Mouse (Mus musculus): ENCODE results near the gene Gpr139. TPM values are rescaled to one million over a fixed set of nuclear protein-coding genes. Genes with fewer than 3 reads are reported as not detected.

Gpr139 gene
- total and polyA plus RNA-seq, 3 experiments: not detected

DNA sequence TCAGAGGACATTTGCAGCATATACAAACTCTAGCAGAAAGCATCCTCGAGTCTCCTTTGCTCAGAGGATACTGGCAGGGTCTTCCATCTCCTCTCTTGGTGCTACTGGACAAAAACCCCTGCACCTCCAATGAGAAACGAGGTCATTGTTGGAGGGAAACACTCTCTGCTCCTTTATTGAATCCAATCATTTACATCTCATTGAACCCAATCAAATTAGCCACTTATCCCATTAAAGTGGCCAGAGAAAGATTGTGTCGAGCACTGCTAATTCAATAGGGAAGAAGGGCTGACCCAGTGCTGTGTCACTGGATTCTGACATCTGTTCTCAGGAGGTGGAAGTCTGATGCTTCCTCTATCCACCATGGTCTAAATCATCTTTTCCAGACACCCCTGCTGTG is 46.6 kb upstream of the Gpr139 start:
- Histone ChIP-seq H3K36me3 (ENCODE audit: control insufficient read depth in 1 of 2, insufficient read depth in 2 of 2, low read length in 2 of 2) (no peaks in the 10 kb centered on the region), H3K4me3 (ENCODE audit: control insufficient read depth in 1 of 2, insufficient read depth in 1 of 2, low read depth in 2 of 2, low read length in 2 of 2) (no peak overlapping the region), H3K27me3 (ENCODE audit: control insufficient read depth in 1 of 2, insufficient read depth in 2 of 2, low read length in 2 of 2) (no peaks in the 10 kb centered on the region; a peak in 1 of 4 replicates), H3K9ac (ENCODE audit: control insufficient read depth, low read depth, low read length, poor library complexity, severe bottlenecking) (no peak overlapping the region), H3K27ac (ENCODE audit: control insufficient read depth, low read depth, low read length) (no peak overlapping the region), H3K9me3 (replicated peaks; ENCODE audit: insufficient read depth, low read length) (no peaks in the 10 kb centered on the region), H3K79me2 (ENCODE audit: control insufficient read depth, insufficient read depth, low read length, poor library complexity) (no peaks in the 10 kb centered on the region), H3K4me1 (ENCODE audit: control insufficient read depth in 1 of 2, insufficient read depth in 2 of 2, low read length in 2 of 2) (no peaks in the 10 kb centered on the region)
- DNase-seq (ENCODE audit: low read depth, low spot score): no peak
- TF ChIP-seq MYB (IDR thresholded peaks at IDR 0.05; ENCODE audit: low read depth, low read length): no peak
- TF ChIP-seq TAL1 (IDR thresholded peaks at IDR 0.05; ENCODE audit: low read length): no peak
- no peak for TF ChIP-seq SMC3 (IDR thresholded peaks at IDR 0.05; ENCODE audit: low read depth, low read length)
- no peak for TF ChIP-seq NELFE (IDR thresholded peaks at IDR 0.05; ENCODE audit: low read depth, low read length)
- TF ChIP-seq BHLHE40 (IDR thresholded peaks at IDR 0.05; ENCODE audit: borderline replicate concordance, low read depth, low read length): no peak
- no peak for TF ChIP-seq MAX (IDR thresholded peaks at IDR 0.05; ENCODE audit: low read length)
- TF ChIP-seq JUND (IDR thresholded peaks at IDR 0.05; ENCODE audit: low read depth, low read length): no peak
- TF ChIP-seq NRF1 (IDR thresholded peaks at IDR 0.05; ENCODE audit: insufficient read depth, low read depth, low read length, poor library complexity, severe bottlenecking): no peak
- TF ChIP-seq UBTF (IDR thresholded peaks at IDR 0.05; ENCODE audit: borderline replicate concordance, insufficient read depth, low read depth, low read length): no peak
- no peak for TF ChIP-seq USF2 (IDR thresholded peaks at IDR 0.05; ENCODE audit: borderline replicate concordance in 1 of 2, insufficient read depth in 1 of 2, low read depth in 1 of 2, low read length in 2 of 2)
- no peak for TF ChIP-seq RCOR1 (IDR thresholded peaks at IDR 0.05; ENCODE audit: low read depth, low read length)
- TF ChIP-seq ETS1 (IDR thresholded peaks at IDR 0.05; ENCODE audit: low read depth, low read length): no peak
- TF ChIP-seq MAZ (IDR thresholded peaks at IDR 0.05; ENCODE audit: low read depth, low read length): no peak
- no peak for TF ChIP-seq ZMIZ1 (IDR thresholded peaks at IDR 0.05; ENCODE audit: low read depth, low read length)
- no peak for TF ChIP-seq POLR2AphosphoS5 (IDR thresholded peaks at IDR 0.05; ENCODE audit: borderline replicate concordance, low read depth, low read length)
- no peak for TF ChIP-seq MYC (IDR thresholded peaks at IDR 0.05; ENCODE audit: low read depth, low read length)
- TF ChIP-seq EP300 (IDR thresholded peaks at IDR 0.05; ENCODE audit: low read depth in 1 of 2, low read length in 2 of 2): no peak

DNA sequence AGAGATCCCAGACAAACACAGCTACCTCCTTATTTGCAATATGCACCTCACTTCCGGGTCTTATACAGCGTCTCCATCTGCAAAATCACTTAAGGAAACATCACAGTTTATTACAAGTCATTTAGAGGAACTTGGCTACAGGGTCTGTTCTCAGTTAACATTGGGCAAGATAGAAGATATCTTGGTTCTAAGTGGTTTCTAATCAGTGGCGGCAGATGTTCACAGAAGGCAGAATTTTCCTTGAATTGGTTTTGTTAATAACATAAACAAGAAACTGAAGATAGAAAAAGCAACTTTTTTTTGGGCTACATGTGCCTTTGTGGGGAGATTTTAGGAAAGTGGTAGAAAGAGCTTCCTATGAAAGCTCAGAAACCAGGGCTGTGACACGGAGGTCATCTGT is 38.3 kb upstream of the Gpr139 start:
- H3K4me1 ChIP-seq (ENCODE audit: control insufficient read depth in 1 of 2, insufficient read depth in 2 of 2, low read length in 2 of 2): peaks cover 0 to 3% of the 10 kb centered on the region in 2 experiments; a peak in 3 of 4 replicates
- H3K27me3 ChIP-seq (ENCODE audit: control insufficient read depth in 1 of 2, insufficient read depth in 2 of 2, low read length in 2 of 2): no peaks in the 10 kb centered on the region; a peak in 1 of 4 replicates
- no peak overlapping the region for H3K4me3 ChIP-seq (ENCODE audit: control insufficient read depth in 1 of 2, insufficient read depth in 1 of 2, low read depth in 2 of 2, low read length in 2 of 2)
- H3K9ac ChIP-seq (ENCODE audit: control insufficient read depth, low read depth, low read length, poor library complexity, severe bottlenecking): no peak overlapping the region
- peak; percentile 28 for DNase-seq (ENCODE audit: low read depth, low spot score)
- no peaks in the 10 kb centered on the region for H3K79me2 ChIP-seq (ENCODE audit: control insufficient read depth, insufficient read depth, low read length, poor library complexity)
- H3K36me3 ChIP-seq (ENCODE audit: control insufficient read depth in 1 of 2, insufficient read depth in 2 of 2, low read length in 2 of 2): peaks cover 0 to 3% of the 10 kb centered on the region in 2 experiments; a peak in 2 of 4 replicates
- no peak overlapping the region for H3K27ac ChIP-seq (ENCODE audit: control insufficient read depth, low read depth, low read length)
- H3K9me3 ChIP-seq (replicated peaks; ENCODE audit: insufficient read depth, low read length): no peaks in the 10 kb centered on the region
- TF ChIP-seq ELF1 (IDR thresholded peaks at IDR 0.05; ENCODE audit: low read depth, low read length) (no peak), RCOR1 (IDR thresholded peaks at IDR 0.05; ENCODE audit: low read depth, low read length) (peak; percentile 41), GATA1 (IDR thresholded peaks at IDR 0.05; ENCODE audit: low read depth, low read length) (peak; percentile 43), TBP (IDR thresholded peaks at IDR 0.05; ENCODE audit: low read depth, low read length) (no peak), USF1 (IDR thresholded peaks at IDR 0.05; ENCODE audit: low read depth, low read length) (no peak), RAD21 (IDR thresholded peaks at IDR 0.05; ENCODE audit: low read depth, low read length) (no peak), CHD1 (IDR thresholded peaks at IDR 0.05; ENCODE audit: low read depth, low read length) (no peak), BHLHE40 (IDR thresholded peaks at IDR 0.05; ENCODE audit: borderline replicate concordance, low read depth, low read length) (peak; percentile 34; the same call in 1 of the 2 replicates), UBTF (IDR thresholded peaks at IDR 0.05; ENCODE audit: borderline replicate concordance, insufficient read depth, low read depth, low read length) (no peak), ZKSCAN1 (IDR thresholded peaks at IDR 0.05; ENCODE audit: low read depth, low read length) (no peak), MXI1 (IDR thresholded peaks at IDR 0.05; ENCODE audit: low read depth, low read length) (no peak), KAT2A (conservative IDR thresholded peaks at IDR 0.05; ENCODE audit: low read depth, low read length) (no peak), ZC3H11A (IDR thresholded peaks at IDR 0.05; ENCODE audit: low read depth, low read length) (no peak), SIN3A (IDR thresholded peaks at IDR 0.05; ENCODE audit: low read length) (no peak), E2F4 (IDR thresholded peaks at IDR 0.05; ENCODE audit: borderline replicate concordance, low read depth, low read length) (no peak), POLR2AphosphoS2 (IDR thresholded peaks at IDR 0.05; ENCODE audit: low read length) (no peak), TAL1 (IDR thresholded peaks at IDR 0.05; ENCODE audit: low read length) (peak; percentile 47), POLR2AphosphoS5 (IDR thresholded peaks at IDR 0.05; ENCODE audit: borderline replicate concordance, low read depth, low read length) (no peak), GABPA (IDR thresholded peaks at IDR 0.05; ENCODE audit: low read depth, low read length) (no peak), HCFC1 (IDR thresholded peaks at IDR 0.05; ENCODE audit: low read depth, low read length) (no peak)

Data from MEL (cell line).